10 mouse cellular contexts compared by ENCODE assay signal in genomic region chr8:3417455-3417854, GRCm38 (mm10). TPM values are rescaled to one million over a fixed set of nuclear protein-coding genes. Genes with fewer than 3 reads are reported as not detected.
DNase-seq lines count a peak whose midpoint lies in the region; ATAC-seq and TF ChIP-seq lines count a peak whose summit lies in the region.
"Had no signal": no experiment of that assay in that cellular context is flagged by ENCODE, and none has a peak within 500 bp of the region (broad histone marks: within the 10 kb centered on the region; RNA-seq: fewer than 3 reads in every experiment).

No protein-coding gene starts in this region.

- no peaks in the 10 kb centered on the region for H3K9me3 ChIP-seq in hindbrain, embryonic 13.5 days
- no peaks in the 10 kb centered on the region for H3K9me3 ChIP-seq in midbrain, embryonic 10.5 days (replicated peaks)

- no peak overlapping the region for H3K4me2 ChIP-seq in hindbrain, embryonic 13.5 days

- no peak overlapping the region for H3K9ac ChIP-seq in hindbrain, embryonic 13.5 days

- H3K27me3 ChIP-seq in hindbrain, embryonic 13.5 days, result no peaks in the 10 kb centered on the region
- H3K27me3 ChIP-seq in midbrain, embryonic 10.5 days (ENCODE audit: low read depth, poor library complexity, severe bottlenecking), result 0 out of 2 replicates have a peak, but pooled peaks cover 4% of the 10 kb centered on the region

- ATAC-seq in hindbrain, embryonic 13.5 days (ENCODE audit: low FRiP score), result peak; percentile 52

- 1% methylated on average over 8 of the region's 8 CpGs for WGBS in hindbrain, embryonic 13.5 days
- 1% methylated on average over 8 of the region's 8 CpGs for WGBS in midbrain, embryonic 10.5 days

- peaks cover 49% of the 10 kb centered on the region for H3K4me1 ChIP-seq in hindbrain, embryonic 13.5 days (replicated peaks)
- peaks cover 56% of the 10 kb centered on the region for H3K4me1 ChIP-seq in midbrain, embryonic 10.5 days

- no peak overlapping the region for H3K4me3 ChIP-seq in gastrocnemius, adult 2 months
- no peak overlapping the region for H3K4me3 ChIP-seq in hindbrain, embryonic 13.5 days
- peak overlapping the region; percentile 9 for H3K4me3 ChIP-seq in midbrain, embryonic 10.5 days

- no peak for DNase-seq in gastrocnemius, adult 2 months
- DNase-seq in gastrocnemius, adult 8-10 months (ENCODE audit: low spot score in 2 of 2), result no peak
- DNase-seq in adipocyte (ENCODE audit: low spot score), result peak; percentile 70
- peak; percentile 58 for DNase-seq in midbrain, embryonic 10.5 days (ENCODE audit: low spot score)
- no peak for DNase-seq in spleen, adult 12 weeks (ENCODE audit: low spot score)
- no peak for DNase-seq in cerebellum, adult 11-12 months
- DNase-seq in ovary, postnatal 10 days (ENCODE audit: low spot score), result no peak
- DNase-seq: kidney, postnatal 14 days had no signal

- no peak for TF ChIP-seq CTCF in gastrocnemius, adult 2 months (IDR thresholded peaks at IDR 0.05)

- H3K27ac ChIP-seq in gastrocnemius, adult 2 months, result peak overlapping the region; percentile 78
- H3K27ac ChIP-seq in hindbrain, embryonic 13.5 days, result no peak overlapping the region
- peak overlapping the region; percentile 81 for H3K27ac ChIP-seq in midbrain, embryonic 10.5 days (replicated peaks)

- intact Hi-C loops in gastrocnemius, adult 2 months (cut with DNase I), result no loop called here

- H3K36me3 ChIP-seq in hindbrain, embryonic 13.5 days, result no peaks in the 10 kb centered on the region
- H3K36me3 ChIP-seq in midbrain, embryonic 10.5 days, result no peaks in the 10 kb centered on the region

RNA-seq across cellular contexts. Expression of gene Arhgef18, which starts 24.6 kb away (rescaled TPM):
- 10 to 100 TPM in 1 of 2 experiments, 1 to 10 TPM in 1; 6.9 to 11.8 TPM for total RNA-seq in gastrocnemius, adult 2 months (2021)
- total RNA-seq in gastrocnemius, adult 8-10 months (2022), result 10 to 100 TPM in 1 of 4 experiments, 1 to 10 TPM in 3; 7.4 to 11.5 (median 9.2) TPM
- polyA plus RNA-seq in hindbrain, embryonic 13.5 days (2015; fragmentation: Nextera tagmentation; extraction: Ambion mirVana), result 10.0 and 12.0 TPM in 2 replicates
- polyA plus RNA-seq in midbrain, embryonic 10.5 days (2016; fragmentation: Nextera tagmentation; extraction: Ambion mirVana), result 10.3 and 11.8 TPM in 2 replicates

RNA-seq across cellular contexts. Expression of gene Pex11g, which starts 50.0 kb away (rescaled TPM):
- total RNA-seq in gastrocnemius, adult 2 months (2021), result 1 to 10 TPM; 2.3 to 2.6 TPM
- total RNA-seq in gastrocnemius, adult 8-10 months (2022), result 1 to 10 TPM; 2.0 to 3.2 (median 2.7) TPM
- 4.2 and 5.3 TPM in 2 replicates for polyA plus RNA-seq in hindbrain, embryonic 13.5 days (2015; fragmentation: Nextera tagmentation; extraction: Ambion mirVana)
- 4.5 and 4.8 TPM in 2 replicates for polyA plus RNA-seq in midbrain, embryonic 10.5 days (2016; fragmentation: Nextera tagmentation; extraction: Ambion mirVana)

RNA-seq across cellular contexts. Expression of gene Tex45, which starts 53.2 kb away (rescaled TPM):
- not detected for total RNA-seq in gastrocnemius, adult 2 months (2021)
- not detected for total RNA-seq in gastrocnemius, adult 8-10 months (2022)
- 0.30 and 0.54 TPM in 2 replicates for polyA plus RNA-seq in hindbrain, embryonic 13.5 days (2015; fragmentation: Nextera tagmentation; extraction: Ambion mirVana)
- polyA plus RNA-seq in midbrain, embryonic 10.5 days (2016; fragmentation: Nextera tagmentation; extraction: Ambion mirVana), result not detected in 2 replicates
- polyA plus RNA-seq: C2C12 had no signal

Comparison
In these comparisons a context has a peak if more than half of its experiments do, and no peak if none do; other contexts are left out.
1. DNase-seq: peak in adipocyte (single experiment) and midbrain, embryonic 10.5 days (single experiment); none in gastrocnemius, adult 2 months (single experiment), gastrocnemius, adult 8-10 months (0 of 2), spleen, adult 12 weeks (single experiment), cerebellum, adult 11-12 months (single experiment) and ovary, postnatal 10 days (single experiment).